Mouse (Mus musculus): ENCODE data around the gene Tmem51. TPM values are rescaled to one million over a fixed set of nuclear protein-coding genes. Genes with fewer than 3 reads are reported as not detected.
"Not testable (repeated sequence)": the region's sequence is repeated elsewhere in the genome, so short reads cannot be mapped to it uniquely, and the experiment has no call there.

Tmem51 gene
- polyA plus RNA-seq, 1 experiment from 2014 or later, result 16.7 TPM

DNA sequence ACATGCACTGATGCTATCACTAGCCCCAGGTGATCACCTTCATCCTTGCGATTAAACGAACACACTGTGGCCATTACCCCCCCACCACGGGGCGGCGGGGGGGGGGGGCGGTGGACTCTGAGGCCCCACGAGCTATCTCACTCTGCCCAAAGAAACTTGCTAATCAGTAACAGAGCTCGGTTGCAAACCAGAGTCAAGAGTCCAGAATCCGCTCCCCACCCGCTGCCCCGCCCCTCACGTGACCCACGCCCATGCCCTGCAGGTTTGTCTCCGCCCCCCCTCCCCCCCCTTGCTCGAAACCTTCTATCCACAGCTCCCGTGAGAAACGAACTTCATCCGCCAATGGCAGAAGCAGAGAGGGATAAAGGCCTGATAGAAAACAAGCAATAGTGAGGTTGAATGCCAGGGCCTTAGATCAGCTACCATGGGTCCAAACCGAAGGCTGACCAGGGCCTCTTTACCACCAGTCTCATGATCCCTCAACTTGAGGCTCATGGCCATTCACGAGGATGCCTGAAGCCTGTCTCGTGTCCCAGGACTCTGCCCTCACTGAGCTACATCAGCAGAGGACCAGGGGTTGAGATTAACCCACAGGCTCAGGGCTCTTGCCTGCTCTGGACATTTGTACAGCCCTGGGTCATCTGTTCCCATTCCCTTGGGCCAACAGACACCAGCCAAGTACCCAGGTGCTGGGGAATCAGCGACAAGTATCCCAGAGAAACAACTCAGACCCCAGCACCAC is 31.5 kb downstream of the Tmem51 start:
- WGBS, result 27% methylated on average over 22 of the region's 22 CpGs
- Histone ChIP-seq H3K4me1 (replicated peaks; ENCODE audit: control insufficient read depth, insufficient read depth, low read length) (peaks cover 45% of the 10 kb centered on the region), H3K27me3 (replicated peaks; ENCODE audit: control insufficient read depth, insufficient read depth, low read length) (0 out of 2 replicates have a peak, but pooled peaks cover 3% of the 10 kb centered on the region), H3K9ac (ENCODE audit: low read depth, low read length) (no peak overlapping the region), H3K36me3 (ENCODE audit: control insufficient read depth, insufficient read depth, low read length) (no peaks in the 10 kb centered on the region), H3K9me3 (ENCODE audit: control insufficient read depth, low read length) (no peaks in the 10 kb centered on the region), H3K27ac (ENCODE audit: low read depth, low read length) (peak overlapping the region; percentile 22; the same call in 1 of the 2 replicates), H3K4me2 (peak overlapping the region; percentile 28), H3K4me3 (ENCODE audit: low read depth, low read length) (no peak overlapping the region)
- DNase-seq (ENCODE audit: low spot score) (no peak), ATAC-seq (replicated peaks; ENCODE audit: low FRiP score) (peak; percentile 46)

DNA sequence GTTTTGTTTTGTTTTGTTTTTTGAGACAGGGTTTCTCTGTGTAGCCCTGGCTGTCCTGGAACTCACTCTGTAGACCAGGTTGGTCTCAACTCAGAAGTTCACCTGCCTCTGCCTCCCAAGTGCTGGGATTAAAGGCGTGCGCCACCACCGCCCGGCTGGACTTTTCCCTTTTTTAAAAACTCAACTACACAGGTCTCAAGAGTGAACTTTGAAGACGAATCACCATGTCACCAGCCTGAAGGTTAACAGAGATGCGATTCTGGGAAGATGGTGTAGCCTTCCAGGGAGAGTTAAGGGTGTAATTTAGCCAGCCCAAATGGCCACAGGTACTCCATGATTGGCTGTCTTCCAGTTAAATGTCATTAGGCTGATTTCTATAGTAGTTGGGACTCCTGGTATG is 32.2 kb downstream of the Tmem51 start:
- DNase-seq (ENCODE audit: low spot score); H3K36me3 ChIP-seq (ENCODE audit: control insufficient read depth, insufficient read depth, low read length); H3K4me3 ChIP-seq (ENCODE audit: low read depth, low read length); ATAC-seq (replicated peaks; ENCODE audit: low FRiP score); H3K9ac ChIP-seq (ENCODE audit: low read depth, low read length); H3K27ac ChIP-seq (ENCODE audit: low read depth, low read length); H3K9me3 ChIP-seq (ENCODE audit: control insufficient read depth, low read length); H3K27me3 ChIP-seq (replicated peaks; ENCODE audit: control insufficient read depth, insufficient read depth, low read length): not testable (repeated sequence)
- Histone ChIP-seq H3K4me2 (peak overlapping the region; percentile 28), H3K4me1 (replicated peaks; ENCODE audit: control insufficient read depth, insufficient read depth, low read length) (peaks cover 45% of the 10 kb centered on the region)
- WGBS, result 77% methylated on average over 6 of the region's 6 CpGs

DNA sequence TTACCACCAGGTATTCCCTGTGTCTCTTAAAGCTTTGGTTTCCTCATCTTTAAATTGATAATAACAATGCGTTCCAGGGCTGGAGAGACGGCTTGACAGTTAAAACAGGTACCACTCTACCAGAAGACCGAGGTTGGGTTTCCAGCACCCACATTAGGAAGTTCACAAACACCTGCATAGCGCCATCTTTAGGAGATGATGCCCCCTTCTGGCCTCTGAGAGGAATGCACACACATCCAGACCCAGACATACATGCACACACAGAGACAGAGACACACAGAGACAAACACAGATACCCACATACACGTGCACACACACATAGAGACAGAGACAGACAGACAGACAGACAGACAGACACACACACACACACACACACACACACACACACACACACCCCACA is 34.1 kb downstream of the Tmem51 start:
- H3K4me3 ChIP-seq (ENCODE audit: low read depth, low read length), result no peak overlapping the region
- no peaks in the 10 kb centered on the region for H3K36me3 ChIP-seq (ENCODE audit: control insufficient read depth, insufficient read depth, low read length)
- no peak for DNase-seq (ENCODE audit: low spot score)
- H3K9me3 ChIP-seq (ENCODE audit: control insufficient read depth, low read length), result no peaks in the 10 kb centered on the region
- H3K27ac ChIP-seq (ENCODE audit: low read depth, low read length), result no peak overlapping the region
- H3K9ac ChIP-seq (ENCODE audit: low read depth, low read length), result no peak overlapping the region
- H3K27me3 ChIP-seq (replicated peaks; ENCODE audit: control insufficient read depth, insufficient read depth, low read length), result peaks cover 5% of the 10 kb centered on the region; the same call in 1 of the 2 replicates
- 84% methylated on average over 5 of the region's 5 CpGs for WGBS
- peaks cover 49% of the 10 kb centered on the region for H3K4me1 ChIP-seq (replicated peaks; ENCODE audit: control insufficient read depth, insufficient read depth, low read length)
- no peak overlapping the region for H3K4me2 ChIP-seq
- no peak for ATAC-seq (replicated peaks; ENCODE audit: low FRiP score)

DNA sequence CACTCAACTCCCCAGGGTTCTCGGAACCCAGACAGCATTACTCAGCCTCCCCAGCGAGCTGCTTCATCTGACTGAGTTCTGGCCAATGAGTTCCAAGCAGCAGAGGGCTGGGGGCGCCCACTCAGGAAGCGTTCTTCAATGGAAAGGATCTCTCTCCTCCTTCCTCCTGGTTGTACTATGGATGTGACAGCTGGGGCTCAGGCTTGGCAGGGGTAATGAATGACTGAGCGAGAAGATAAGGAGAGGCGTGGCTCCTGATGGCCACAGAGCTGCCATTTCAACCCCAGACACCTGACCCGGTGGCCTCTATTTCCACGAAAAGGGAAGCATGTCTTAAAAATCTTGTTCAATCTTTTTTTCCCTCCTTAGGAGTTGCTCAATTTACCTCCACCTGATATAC is 35.7 kb downstream of the Tmem51 start:
- H3K9ac ChIP-seq (ENCODE audit: low read depth, low read length), result no peak overlapping the region
- H3K27me3 ChIP-seq (replicated peaks; ENCODE audit: control insufficient read depth, insufficient read depth, low read length), result peaks cover 11% of the 10 kb centered on the region
- no peak overlapping the region for H3K27ac ChIP-seq (ENCODE audit: low read depth, low read length)
- H3K4me2 ChIP-seq, result no peak overlapping the region
- H3K9me3 ChIP-seq (ENCODE audit: control insufficient read depth, low read length), result no peaks in the 10 kb centered on the region
- peaks cover 51% of the 10 kb centered on the region for H3K4me1 ChIP-seq (replicated peaks; ENCODE audit: control insufficient read depth, insufficient read depth, low read length)
- 33% methylated on average over 8 of the region's 8 CpGs for WGBS
- H3K4me3 ChIP-seq (ENCODE audit: low read depth, low read length), result no peak overlapping the region
- DNase-seq (ENCODE audit: low spot score) (no peak), ATAC-seq (replicated peaks; ENCODE audit: low FRiP score) (no peak; the same call in 1 of the 2 replicates)
- no peaks in the 10 kb centered on the region for H3K36me3 ChIP-seq (ENCODE audit: control insufficient read depth, insufficient read depth, low read length)

DNA sequence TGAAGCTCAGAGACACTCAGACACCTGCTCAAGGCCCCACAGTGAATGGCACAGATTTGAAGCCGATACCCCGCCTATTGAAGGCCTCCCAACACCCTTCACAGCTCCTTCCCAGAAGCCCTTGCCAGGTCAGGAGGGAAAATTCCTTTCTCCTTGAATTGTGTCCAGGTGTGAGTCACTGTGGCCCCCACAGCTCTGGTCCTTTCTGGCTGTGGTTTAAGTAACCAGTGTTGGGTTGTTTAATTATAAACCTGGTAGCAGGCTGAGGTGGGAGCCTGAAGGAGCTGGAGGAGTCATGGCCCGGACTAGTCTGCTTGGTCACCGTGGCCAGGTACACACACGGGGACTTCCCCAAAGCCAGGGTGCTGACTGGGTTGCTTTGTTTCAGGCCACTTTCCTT is 37.1 kb downstream of the Tmem51 start:
- H3K27me3 ChIP-seq (replicated peaks; ENCODE audit: control insufficient read depth, insufficient read depth, low read length), result peaks cover 18% of the 10 kb centered on the region
- H3K4me2 ChIP-seq, result no peak overlapping the region
- 87% methylated on average over 5 of the region's 5 CpGs for WGBS
- no peak overlapping the region for H3K27ac ChIP-seq (ENCODE audit: low read depth, low read length)
- ATAC-seq (replicated peaks; ENCODE audit: low FRiP score) (no peak), DNase-seq (ENCODE audit: low spot score) (no peak)
- no peaks in the 10 kb centered on the region for H3K36me3 ChIP-seq (ENCODE audit: control insufficient read depth, insufficient read depth, low read length)
- H3K9ac ChIP-seq (ENCODE audit: low read depth, low read length), result no peak overlapping the region
- peaks cover 44% of the 10 kb centered on the region for H3K4me1 ChIP-seq (replicated peaks; ENCODE audit: control insufficient read depth, insufficient read depth, low read length)
- no peak overlapping the region for H3K4me3 ChIP-seq (ENCODE audit: low read depth, low read length)
- H3K9me3 ChIP-seq (ENCODE audit: control insufficient read depth, low read length), result no peaks in the 10 kb centered on the region

DNA sequence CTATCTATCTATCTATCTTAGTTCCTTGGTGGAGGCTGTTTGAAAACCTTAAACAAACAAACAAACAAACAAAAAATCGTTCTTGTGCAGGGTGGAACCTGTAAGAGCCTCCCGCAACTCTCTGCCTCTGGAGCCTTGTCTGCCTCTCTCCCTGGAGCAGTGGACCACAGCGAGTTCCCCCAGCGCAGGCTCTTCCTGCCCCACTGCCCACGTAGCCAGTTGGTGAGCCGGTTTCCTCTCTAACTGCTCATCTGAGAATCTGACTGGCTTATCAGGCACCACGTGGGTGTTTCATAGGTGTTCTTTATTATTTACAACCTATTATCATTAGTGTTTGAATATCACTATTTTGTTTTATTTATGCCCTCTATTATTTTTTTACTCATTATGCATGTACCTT is 37.6 kb downstream of the Tmem51 start:
- no peak overlapping the region for H3K4me3 ChIP-seq (ENCODE audit: low read depth, low read length)
- WGBS, result 63% methylated on average over 7 of the region's 7 CpGs
- no peaks in the 10 kb centered on the region for H3K9me3 ChIP-seq (ENCODE audit: control insufficient read depth, low read length)
- no peaks in the 10 kb centered on the region for H3K36me3 ChIP-seq (ENCODE audit: control insufficient read depth, insufficient read depth, low read length)
- peaks cover 18% of the 10 kb centered on the region for H3K27me3 ChIP-seq (replicated peaks; ENCODE audit: control insufficient read depth, insufficient read depth, low read length)
- H3K4me2 ChIP-seq, result no peak overlapping the region
- H3K27ac ChIP-seq (ENCODE audit: low read depth, low read length), result no peak overlapping the region
- peaks cover 41% of the 10 kb centered on the region for H3K4me1 ChIP-seq (replicated peaks; ENCODE audit: control insufficient read depth, insufficient read depth, low read length)
- no peak overlapping the region for H3K9ac ChIP-seq (ENCODE audit: low read depth, low read length)
- ATAC-seq (replicated peaks; ENCODE audit: low FRiP score) (no peak), DNase-seq (ENCODE audit: low spot score) (no peak)

DNA sequence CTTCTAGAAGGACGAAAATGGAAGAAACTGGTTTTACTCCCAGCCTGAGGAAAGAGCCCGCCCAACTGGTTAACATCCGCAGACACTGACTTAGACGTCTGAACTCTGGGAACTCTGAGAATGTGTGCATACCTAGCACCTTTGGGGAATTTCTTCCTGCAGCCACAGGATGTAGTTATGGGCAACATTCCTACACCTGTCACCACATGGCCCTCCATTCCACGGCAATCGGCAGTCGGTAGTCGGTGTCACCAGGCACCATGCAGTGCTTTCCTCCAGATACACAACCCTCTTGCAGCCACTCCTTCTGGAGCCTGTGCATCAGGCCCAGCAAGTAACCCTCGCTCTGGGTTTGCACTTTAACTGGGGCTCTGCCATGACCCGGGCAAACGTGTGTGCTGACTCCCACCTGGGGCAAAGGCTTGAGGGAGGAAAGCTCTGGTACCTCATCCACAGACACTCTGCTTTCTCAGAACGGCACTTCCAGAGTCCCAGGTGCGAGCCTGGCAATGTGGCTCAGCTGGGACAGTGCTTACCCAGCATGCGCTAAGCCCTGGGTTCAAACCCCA is 38.4 kb downstream of the Tmem51 start:
- Histone ChIP-seq H3K4me2 (no peak overlapping the region), H3K27ac (ENCODE audit: low read depth, low read length) (no peak overlapping the region), H3K9ac (ENCODE audit: low read depth, low read length) (no peak overlapping the region), H3K36me3 (ENCODE audit: control insufficient read depth, insufficient read depth, low read length) (no peaks in the 10 kb centered on the region), H3K4me3 (ENCODE audit: low read depth, low read length) (no peak overlapping the region), H3K4me1 (replicated peaks; ENCODE audit: control insufficient read depth, insufficient read depth, low read length) (peaks cover 36% of the 10 kb centered on the region), H3K9me3 (ENCODE audit: control insufficient read depth, low read length) (no peaks in the 10 kb centered on the region), H3K27me3 (replicated peaks; ENCODE audit: control insufficient read depth, insufficient read depth, low read length) (peaks cover 18% of the 10 kb centered on the region)
- DNase-seq (ENCODE audit: low spot score) (no peak), ATAC-seq (replicated peaks; ENCODE audit: low FRiP score) (no peak)
- 81% methylated on average over 14 of the region's 14 CpGs for WGBS

DNA sequence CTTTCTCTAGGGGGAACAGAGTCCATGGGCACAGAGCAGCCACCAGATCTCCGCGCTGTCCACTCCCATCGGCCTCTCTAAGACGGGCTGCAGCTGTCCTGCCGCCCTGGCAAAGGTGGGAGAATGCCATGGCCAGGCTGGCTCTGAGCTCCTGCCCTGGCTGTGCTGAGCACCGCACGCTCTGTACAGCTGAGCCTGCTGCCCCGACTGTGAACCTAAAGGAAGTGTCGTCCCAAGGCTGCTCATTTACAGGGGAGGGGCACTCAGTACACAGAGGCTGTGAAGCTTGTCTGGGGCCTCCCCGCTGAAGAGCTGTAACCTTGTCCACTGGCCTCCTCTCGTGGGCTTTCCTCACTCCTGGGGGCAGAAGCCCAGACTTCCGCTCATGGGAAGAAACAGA is 39.7 kb downstream of the Tmem51 start:
- H3K9me3 ChIP-seq (ENCODE audit: control insufficient read depth, low read length), result no peaks in the 10 kb centered on the region
- no peak overlapping the region for H3K4me3 ChIP-seq (ENCODE audit: low read depth, low read length)
- peaks cover 35% of the 10 kb centered on the region for H3K4me1 ChIP-seq (replicated peaks; ENCODE audit: control insufficient read depth, insufficient read depth, low read length)
- H3K9ac ChIP-seq (ENCODE audit: low read depth, low read length), result no peak overlapping the region
- H3K4me2 ChIP-seq, result no peak overlapping the region
- ATAC-seq (replicated peaks; ENCODE audit: low FRiP score) (no peak), DNase-seq (ENCODE audit: low spot score) (no peak)
- no peak overlapping the region for H3K27ac ChIP-seq (ENCODE audit: low read depth, low read length)
- peaks cover 18% of the 10 kb centered on the region for H3K27me3 ChIP-seq (replicated peaks; ENCODE audit: control insufficient read depth, insufficient read depth, low read length)
- H3K36me3 ChIP-seq (ENCODE audit: control insufficient read depth, insufficient read depth, low read length), result no peaks in the 10 kb centered on the region
- 62% methylated on average over 12 of the region's 12 CpGs for WGBS

Measured in liver, embryonic 11.5 days (tissue).